Mouse (Mus musculus): ENCODE results near the gene Cx3cr1.
A peak's percentile ranks its signal among the peaks of the same experiment; 100 is the strongest.
"Not testable (repeated sequence)": the region's sequence is repeated elsewhere in the genome, so short reads cannot be mapped to it uniquely, and the experiment has no call there.

The Cx3cr1 gene

DNA sequence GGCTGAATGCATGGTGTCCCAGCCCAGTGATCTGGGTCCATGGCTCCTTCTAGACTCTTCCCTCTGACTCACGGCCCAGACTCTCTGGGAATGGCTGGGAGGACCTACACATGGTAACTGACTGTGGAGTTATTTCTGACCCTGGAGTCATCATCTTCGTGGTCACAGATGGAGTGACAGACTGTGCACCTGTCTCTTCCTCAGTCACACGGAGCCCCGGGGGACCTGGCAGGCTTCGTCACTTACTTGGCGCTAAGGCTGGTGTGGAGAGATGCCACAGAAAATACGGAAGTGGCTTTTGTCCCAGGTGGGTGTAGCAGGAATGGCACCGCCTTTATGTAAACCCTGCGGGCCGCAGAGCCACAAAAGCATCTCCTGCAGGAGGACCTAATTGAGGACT, 45.5 kb downstream of the Cx3cr1 start:
- DNase-seq: peak; percentile 92 to 94

DNA sequence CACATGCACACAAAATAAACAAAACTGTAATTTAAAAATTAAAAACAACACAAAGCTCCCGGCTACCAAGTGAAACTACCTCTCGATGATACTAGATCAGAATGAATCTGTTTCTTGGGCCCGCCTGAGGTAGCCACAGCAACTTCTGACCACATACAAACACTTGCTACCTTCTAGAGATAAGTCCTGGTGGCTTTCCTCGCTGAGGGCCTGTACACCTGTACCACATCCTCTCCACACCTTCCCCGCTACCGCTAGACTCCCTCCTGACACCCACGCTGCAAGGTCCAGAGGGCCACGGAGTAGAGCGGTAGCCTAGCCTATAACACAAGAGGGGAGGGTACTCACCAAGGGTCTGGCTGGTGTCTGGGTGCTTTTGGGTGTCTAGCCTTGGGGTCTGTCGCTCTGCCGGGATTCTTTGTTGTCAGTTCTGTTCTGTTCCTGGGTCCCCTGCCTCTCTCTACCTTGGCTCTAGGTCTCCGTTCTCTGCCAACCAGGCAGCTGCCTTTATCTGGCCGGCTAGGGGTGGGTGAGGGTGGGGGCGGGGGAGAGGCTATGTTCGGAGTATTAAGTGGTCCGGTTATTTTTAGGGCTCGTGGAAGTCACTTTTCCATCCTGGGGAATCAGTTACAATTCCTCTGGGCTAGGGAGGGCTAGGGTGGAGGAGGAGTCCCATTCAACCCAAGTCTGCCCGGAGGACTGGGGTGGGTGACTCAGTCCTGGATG, 46.4 kb downstream of the Cx3cr1 start, which contains the start of gene Xirp1:
Xirp1 (minus strand) TSS at position 513 of the 726 bp plus-strand sequence.
- DNase-seq: no peak

DNA sequence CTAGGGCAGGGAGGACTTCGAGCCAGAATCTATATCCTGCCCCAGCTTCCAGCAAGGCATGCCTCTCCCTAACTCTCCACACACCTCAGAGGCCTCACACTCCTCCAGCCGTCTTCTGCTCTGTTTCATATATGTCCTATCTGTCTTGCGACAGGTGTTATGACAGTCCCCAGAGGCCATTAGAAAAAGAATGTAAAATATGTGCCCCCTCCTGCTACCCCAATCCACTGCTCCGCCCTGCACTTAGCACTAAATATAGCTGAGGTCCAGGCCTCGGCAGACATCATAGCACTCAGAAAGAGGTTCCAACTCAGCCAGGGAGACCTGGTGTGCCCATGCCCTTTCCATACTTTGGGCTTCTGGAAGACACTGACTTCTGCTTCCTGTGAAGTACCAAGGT, 48.5 kb downstream of the Cx3cr1 start:
- peak in 1 of 2 experiments; percentile 10 for DNase-seq

DNA sequence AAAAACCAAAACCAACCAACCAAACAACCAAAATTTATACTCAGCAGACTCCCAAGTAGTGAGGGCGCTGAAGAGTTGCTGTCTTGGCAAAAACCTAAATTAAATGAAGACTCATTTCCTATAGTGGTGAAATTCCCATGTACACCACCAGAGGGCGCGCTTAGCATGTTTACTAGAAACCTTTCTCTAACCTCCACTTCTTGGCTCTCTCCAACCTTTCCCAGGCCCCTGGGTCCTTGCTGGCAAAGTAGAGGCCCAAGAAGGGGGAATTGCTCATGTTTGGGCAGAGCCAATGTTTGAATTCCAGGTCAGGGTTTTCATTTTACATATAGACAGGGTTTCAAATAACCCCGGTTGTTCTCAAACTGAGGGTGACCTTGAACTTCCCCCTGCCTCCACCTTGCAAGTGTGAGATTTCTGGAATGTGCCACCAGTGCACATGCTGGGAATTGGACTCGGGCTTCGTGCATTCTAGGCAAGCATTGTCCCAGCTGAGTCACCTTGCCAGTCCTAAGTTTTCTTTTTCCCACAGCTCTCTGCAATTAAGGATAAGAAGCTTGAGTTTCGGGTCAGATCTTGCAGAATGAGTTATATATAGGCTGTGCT, 49.3 kb downstream of the Cx3cr1 start:
- peak; percentile 90 to 94 for DNase-seq

DNA sequence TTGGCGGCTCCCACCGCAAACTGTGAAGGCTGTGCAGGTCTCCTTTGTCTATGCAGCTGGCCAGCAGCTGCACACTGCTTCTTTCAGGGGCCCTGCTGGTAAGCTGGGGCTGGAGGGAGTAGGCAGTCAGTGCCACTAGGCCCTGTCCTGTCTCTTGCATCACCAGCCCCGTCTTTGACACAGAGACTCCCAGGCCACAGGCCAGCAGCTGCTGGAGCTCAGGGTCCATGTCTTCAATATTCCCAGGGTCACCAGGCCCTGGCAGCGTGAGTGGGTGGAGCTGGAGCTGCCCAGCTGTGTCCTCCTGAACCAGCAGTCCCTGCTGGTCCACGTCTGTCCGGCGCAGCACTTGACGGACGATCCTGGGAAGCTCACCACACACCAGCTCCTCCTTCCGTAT, 52.7 kb downstream of the Cx3cr1 start:
- no peak for DNase-seq

DNA sequence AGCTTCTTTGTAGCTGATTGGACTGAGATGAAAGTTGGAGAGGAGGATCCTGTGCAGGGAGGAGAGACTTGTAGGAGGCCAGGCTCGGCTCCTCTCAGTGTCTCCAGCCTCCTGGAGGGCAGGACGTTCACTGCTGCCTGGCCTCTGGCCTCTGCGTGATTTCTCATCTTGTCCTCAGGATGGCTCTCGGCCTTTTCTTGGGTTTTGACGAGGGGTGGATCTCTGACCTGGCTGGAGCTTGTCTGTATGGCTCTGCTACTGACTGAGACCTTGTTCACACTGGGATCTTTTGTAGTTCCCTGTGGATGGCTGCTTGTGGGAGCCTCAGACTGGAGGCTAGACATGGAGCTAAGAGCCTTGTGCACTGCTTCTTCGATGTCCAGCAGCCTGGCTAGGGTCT, 54.9 kb downstream of the Cx3cr1 start:
- DNase-seq: no peak

DNA sequence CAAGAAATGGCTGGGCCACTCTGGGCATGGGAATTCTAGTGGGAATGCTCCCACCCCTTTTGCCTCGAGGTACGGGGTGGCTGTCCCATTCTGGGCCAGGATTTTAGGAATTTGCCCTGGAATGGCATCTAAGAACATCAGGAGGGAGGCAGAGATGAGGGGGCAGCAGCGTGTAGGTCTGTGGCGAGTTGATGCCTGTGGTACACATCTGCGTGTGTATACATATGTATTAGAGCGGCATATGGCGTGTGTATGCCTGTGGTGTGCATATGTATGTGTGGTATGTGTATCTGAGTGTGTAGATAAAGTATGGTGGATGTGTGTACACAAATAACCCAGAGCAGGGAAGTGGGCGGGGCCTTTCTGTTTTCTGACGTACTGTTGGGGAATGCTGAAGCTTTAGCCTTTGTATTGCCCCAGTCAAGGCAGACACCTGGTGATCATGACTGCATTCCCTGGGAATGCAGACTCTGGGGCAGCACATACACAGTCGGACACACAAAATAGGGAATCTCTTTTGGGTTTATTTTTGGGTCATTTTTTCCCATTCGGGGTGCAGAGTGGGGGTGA, 56.3 kb downstream of the Cx3cr1 start:
- peak in 1 of 2 experiments; percentile 9 for DNase-seq

DNA sequence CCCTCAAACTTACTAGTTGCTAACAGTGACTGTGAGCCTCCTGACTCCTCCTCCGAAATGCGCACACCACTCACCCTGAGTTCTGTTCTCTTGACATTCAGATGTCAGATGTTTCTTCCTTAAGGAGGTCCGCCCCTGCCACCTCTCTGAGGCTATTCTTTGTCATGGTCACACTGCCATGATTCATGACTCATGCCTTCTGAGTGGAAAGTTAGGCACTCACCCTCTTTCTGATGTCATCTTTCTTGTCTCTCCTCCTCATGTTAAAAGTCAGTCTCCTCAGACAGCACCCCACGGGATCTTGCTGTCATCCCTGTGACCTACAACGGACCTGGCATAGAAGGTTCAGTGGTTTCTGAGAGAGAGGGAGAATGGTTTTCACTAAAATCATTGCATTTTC, 56.9 kb downstream of the Cx3cr1 start:
- DNase-seq: no peak

DNA sequence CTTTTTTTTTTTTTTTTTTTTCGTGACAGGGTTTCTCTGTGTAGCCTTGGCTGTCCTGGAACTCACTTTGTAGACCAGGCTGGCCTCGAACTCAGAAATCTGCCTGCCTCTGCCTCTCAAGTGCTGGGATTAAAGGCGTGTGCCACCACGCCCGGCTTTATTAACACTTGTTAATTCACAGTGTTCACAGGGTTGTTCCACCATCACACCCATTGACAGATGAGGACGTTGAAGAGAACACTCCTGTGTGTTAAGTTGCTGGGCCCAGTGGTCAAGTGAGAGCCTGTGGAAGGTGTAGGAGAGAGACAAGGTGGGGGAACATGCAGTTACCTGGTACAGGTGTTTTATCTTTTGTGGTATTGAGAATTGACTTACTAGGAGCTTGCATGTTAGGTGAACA, 57.5 kb downstream of the Cx3cr1 start:
- DNase-seq: not testable (repeated sequence)

DNA sequence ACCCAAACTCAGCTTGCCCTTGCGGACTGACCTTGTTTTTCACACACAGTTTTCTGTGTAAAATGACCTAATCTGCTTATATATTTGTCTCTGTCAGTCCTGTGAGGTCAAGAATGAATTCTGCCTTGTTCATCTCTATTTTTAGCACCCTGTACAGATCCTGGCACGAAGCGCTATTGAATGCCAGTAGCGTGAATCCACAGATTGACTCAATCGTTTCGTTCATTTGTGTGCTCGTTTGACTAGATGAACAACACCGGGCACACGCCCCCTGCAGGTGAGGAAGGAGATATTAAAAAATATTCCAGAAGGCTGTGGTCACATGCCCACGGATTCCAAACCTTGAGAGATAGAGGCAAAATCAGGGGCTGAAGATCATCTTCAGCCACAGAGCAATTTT, 58.1 kb downstream of the Cx3cr1 start:
- DNase-seq: peak; percentile 91

DNA sequence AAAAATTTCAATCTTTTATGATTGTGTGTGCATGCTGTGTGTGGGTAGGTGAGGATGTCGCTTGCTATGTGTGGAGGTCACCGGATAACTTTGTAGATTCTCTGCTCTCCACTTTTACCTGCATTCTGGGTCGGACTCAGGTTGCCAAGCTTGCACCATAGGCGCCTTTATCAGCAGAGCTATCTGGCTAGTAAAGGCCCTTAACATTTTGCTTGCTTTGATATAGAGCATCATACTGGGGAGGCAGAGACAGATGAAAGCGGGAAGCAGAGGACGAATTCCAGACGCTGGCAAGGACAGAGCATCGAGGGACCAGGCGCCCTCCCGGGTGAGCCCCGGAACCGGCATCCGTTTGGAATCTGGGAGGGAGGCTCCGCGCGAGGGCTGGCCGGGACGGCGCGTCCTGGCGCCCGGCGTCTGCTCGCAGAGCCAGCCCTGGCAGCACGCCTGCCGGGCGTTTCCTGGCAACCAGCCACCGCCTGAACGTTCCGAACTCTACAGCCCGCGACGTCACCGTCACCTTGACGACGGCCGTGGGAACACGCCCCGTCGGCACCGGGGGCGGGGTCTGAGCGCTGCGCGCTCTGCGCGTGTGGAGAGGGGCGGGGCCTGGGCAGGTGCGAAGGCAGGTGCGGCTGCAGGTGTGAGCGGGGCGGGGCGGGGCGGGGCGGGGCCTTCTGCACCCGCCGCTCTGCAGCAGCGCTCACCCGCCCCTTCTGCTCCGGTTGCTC, 58.7 kb downstream of the Cx3cr1 start:
- DNase-seq: peak; percentile 99 to 100

DNA sequence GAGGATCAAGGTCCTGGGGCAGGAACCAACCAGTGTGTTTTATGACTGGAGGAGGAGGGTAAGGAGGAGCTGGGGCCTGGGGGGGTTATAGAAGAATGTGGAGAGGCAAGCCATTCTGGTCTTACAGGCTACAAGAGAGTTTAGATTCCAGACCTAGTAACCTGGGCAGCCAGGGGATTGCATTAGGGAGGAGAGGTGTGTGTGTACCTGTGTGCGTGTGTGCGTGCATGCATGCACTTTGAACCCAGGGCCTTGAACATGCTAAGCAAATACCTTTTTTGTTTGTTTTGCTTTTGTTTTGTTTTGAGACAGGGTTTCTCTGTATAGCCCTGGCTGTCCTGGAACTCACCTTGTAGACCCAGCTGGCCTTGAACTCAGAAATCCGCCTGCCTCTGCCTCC, 59.8 kb downstream of the Cx3cr1 start:
- DNase-seq: no peak

DNA sequence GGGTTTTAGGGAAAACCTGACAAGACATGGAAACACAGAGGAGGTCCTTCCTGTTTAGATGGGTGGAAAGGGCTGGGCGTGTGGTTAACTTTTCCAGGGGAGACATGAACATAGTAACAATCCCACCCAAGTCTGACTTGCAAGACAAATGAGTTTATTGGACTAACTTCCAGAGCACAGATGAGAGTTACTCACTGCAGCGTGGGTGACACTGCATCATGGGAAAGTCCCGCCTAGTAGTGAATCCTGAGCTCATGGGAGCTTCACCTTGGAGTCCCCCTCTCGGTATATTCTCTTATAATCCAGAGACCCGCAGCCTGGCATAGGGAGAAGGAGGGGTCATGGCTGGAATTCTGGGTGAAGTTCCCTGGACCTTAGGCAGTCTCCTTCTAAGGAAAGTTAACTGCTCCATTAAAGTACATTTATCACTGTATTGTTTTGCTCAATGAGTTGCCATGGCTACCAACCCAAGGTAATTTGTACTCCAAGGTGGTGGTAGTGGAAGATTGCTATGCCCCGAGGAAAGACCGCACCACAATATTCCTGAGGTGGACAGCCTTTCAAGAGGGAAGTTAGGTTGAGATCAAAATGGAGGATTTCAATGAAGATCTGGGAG, 60.3 kb downstream of the Cx3cr1 start:
- DNase-seq: no peak

DNA sequence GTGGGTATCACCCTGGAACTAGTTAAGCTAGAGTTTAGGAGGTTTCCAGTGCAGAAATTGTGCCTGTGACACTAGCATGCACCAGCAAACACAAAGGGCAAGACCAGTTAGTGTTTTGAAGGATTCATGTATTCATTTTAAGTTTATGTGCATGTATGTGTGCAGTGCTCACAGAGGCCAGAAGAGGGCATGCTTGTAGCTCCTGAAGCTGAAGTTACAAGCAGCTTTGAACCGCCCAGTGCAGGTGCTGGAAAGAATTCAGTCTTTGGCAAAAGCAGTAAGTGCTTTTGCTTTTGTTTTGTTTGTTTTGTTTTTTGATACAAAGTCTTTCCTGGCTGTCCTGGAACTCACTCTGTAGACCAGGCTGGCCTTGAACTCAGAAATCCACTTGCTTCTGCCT, 61.8 kb downstream of the Cx3cr1 start:
- no peak for DNase-seq

DNA sequence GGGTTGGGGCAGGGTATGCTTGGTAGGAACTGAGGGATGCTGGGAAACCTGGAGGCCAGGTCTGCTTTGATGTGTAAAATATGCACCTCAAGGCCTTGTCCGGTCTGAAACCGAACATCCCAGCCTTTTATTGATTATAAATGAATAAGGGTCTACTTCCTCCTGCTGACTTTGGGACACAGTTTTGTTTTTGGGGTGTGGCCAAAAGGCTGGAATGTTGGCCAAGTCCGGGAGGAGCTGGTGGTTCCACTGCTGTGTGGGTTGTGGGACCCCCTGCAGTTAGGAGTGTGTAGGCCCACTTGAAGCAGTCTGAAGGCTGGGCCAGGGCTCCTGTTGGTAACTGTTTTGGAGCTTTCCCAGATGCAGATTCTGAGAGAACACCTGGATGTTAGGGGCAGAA, 63.7 kb downstream of the Cx3cr1 start:
- DNase-seq: peak in 1 of 2 experiments; percentile 27

DNA sequence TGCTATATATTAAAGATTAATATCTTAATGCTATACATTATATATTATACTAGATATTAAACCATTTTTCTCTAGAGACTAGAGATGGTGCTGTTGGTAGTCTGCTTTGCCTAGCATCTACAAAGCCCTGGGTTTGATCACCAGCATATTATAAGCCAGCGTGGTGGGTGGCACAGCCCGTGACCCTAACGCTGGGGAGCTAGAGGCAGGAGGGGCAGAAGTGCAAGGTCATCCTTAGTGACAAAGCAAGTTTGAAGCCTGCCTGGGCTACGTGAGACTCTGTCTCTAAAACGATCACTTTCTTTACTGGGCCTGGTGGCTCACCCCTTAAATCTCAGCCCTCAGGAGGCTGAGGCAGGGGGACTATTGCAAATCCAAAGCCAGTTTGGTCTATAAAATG, 66.8 kb downstream of the Cx3cr1 start:
- DNase-seq: no peak

DNA sequence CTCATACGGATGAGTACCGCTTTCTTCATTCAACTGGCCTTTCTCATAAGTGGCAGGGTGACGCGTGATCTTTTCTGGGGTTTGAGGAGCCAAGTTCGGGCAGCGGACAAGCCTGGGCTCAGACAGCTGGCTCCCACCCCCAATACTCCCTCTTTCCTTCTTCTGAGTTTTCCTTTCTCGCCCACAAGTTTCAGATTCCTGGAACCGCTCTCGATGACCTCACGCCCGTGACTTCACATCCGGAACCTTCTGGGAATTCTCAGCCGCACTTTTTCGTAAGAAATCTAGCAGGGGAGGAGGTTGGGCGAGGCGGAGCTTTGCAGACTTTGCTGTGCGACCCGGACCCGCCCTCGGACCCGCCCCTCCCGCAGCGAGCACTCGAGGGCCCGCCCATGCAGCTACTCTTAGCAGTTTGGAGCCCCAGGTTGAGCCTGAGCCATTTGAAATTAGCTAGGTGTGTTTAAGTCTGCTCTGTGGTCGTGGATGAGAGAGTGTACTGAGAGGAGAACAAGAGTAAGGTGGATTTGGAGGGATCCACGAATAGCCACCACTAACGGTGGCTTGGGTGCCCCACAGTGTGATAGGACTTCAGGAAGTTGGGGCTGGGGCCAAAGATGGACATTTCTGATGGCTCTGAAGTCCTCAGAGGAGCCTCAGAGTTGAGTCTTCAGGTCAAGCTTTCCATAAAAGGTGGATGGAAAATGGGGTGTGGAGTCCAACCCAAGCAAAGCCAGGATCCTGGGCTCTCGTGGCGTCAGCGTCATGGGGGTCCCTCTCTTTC, 67.5 kb downstream of the Cx3cr1 start:
- DNase-seq: peak; percentile 42 to 61

DNA sequence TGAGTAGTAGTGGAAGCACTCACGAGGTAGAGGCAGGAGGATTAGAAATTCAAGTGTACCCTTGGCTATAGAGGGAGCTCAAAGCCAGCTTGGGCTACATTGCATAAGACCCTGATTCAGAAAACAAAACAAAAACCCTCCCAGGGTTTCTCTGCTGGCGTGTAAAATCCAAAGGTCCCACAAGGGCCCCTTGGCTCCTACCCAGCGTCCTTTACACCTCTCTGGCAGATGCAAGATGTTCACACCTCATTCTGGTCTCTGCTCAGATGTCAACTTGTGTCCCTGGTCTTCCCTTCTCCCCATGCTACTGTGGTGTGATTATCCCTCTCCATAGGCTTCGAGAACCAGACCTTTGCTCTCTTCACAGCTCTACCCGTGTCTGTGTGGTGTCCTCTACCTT, 68.9 kb downstream of the Cx3cr1 start:
- no peak for DNase-seq

DNA sequence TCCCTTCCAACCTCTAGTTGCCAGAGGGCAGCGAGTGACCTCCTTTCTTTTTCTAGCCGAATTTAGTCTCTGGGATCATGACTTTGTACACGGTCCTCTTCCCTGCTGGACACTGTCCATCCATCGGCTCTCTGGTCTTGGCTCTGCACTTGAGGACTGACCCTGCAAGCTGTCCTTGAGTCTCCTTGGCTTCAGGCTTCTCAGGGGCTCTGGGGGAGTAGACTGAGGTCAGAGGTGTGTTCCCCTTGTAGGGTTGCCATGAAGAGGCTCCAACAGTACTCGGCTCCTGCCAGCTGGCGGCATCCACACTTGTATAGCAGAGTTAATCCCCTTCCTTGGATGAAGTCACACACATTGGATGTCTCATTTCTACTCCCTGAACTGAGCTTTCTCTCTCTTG, 70.0 kb downstream of the Cx3cr1 start:
- DNase-seq: peak; percentile 64 to 75

DNA sequence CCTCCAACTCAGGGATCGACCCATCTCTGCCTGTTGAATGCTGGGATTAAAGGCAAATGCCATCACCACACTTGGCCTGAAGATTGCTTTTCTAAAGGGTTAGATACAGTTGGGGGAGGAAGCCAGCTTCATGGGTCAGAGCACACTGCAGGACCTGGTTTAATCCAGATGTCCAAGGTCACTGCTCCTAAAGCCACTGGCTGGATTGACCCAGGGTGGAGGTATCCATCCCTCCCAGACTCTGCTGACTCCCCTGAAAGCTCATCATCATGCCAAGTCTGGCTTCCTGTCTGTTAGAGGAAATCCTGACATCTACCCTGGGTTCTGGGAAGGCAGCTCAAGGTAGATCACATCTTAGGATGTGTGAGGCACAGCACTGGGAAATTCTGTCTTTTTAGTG, 70.9 kb downstream of the Cx3cr1 start:
- no peak for DNase-seq

DNA sequence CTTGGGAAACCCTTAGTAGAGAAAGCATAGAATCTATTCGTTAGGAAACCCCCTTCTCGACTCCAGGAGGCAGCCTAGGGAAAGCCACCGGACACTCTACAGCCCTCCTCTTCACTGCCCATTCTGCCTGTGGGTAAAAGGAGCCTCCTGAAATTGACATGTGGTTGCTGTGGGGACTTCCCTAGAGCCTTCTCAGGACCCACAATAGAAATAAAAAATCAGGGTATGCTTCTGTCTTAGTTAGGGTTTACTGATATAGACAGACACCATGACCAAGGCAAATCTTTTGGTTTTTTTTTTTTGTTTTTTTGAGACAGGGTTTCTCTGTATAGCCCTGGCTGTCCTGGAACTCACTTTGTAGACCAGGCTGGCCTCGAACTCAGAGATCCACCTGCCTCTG, 73.6 kb downstream of the Cx3cr1 start:
- no peak for DNase-seq

DNA sequence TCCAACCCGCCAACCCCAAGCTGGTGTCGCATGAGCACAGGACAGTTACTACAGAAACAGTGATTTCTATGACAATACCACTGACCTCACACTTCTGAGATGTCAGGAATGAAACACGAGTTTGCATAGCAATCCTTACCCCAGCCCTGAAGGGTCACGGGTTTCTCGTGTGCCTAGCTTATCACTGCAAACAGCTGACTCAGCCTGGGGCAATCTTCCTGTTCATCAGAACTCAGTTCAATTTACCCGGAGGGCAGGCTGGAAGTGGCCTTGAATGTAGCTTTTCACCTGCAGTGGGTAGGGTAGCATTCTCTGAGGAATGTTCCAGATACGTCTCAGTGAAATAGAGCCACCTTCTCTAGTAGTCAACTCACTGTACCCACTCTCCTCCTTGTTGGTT, 75.5 kb downstream of the Cx3cr1 start:
- DNase-seq: no peak

Data from cerebellum, postnatal 10 days (tissue).